Mouse (Mus musculus): Measurements from ENCODE around the gene Dynll2. TPM values are rescaled to one million over a fixed set of nuclear protein-coding genes. Genes with fewer than 3 reads are reported as not detected.

Gene Dynll2
- total RNA-seq, 1 experiment from 2014 or later = 36.5 TPM

DNA sequence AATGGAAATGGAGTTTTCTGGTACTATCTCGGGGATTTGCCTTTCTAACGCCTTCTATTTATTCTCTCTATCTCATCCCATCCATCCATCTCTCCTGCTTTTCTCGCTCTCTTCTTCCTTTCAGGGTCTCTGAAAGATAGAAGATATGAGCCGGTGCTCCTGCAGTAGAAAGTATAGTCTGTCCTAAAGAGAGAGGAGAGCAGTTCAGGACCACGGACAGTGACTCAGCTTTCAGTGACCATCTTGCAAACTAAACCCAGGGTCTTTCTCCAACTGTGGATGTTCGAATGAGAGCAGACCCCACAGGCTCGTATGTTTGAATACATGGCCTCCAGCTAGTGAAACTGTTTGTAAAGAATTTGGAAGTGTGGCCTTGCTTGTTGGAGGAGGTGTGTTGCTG is 30.3 kb downstream of the Dynll2 start:
- ATAC-seq (replicated peaks in 1 of 2; ENCODE audit: insufficient read depth in 1 of 2, low FRiP score in 2 of 2, low TSS enrichment in 1 of 2, low read depth in 1 of 2, poor library complexity in 2 of 2, severe bottlenecking in 2 of 2) = no peak

DNA sequence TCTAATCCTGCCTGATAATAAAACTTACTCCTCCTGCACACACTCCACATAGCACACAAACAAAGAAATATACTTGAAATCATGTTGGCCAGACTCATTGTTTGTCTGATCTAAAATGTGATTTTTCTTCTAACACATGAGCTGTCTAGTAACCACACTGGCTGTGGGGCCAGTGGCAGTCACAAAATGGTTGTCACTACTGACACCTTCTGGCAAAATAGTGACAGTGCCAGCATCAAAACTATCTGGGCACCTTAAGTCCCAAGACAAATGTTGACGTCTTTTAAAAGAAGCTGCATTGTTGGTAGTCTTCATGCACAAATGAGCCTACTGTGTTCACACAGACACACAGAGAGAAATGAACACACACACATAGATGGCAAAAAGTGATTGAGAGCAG is 32.2 kb downstream of the Dynll2 start:
- no peak; a peak in 1 of 4 replicates for ATAC-seq (replicated peaks in 1 of 2; ENCODE audit: insufficient read depth in 1 of 2, low FRiP score in 2 of 2, low TSS enrichment in 1 of 2, low read depth in 1 of 2, poor library complexity in 2 of 2, severe bottlenecking in 2 of 2)

DNA sequence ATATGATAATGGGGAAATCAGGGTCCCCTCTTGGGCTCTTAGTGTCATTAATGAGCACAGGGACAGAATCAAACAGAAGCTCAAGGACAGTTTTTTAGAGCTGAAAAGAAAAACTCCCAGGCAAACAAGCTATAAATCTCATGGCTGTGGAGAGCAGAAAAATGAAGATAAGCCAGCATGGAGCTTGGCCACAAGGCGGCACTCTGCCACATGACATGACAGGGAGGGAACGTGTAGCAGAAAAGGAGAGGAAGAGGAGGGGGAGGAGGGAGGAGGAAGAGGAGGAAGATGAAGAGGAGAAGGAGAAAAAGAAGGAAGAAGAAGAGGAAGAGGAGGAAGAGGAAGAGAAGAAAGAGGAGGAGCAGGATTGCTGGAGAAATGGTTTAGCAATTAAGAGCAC is 37.3 kb downstream of the Dynll2 start:
- ATAC-seq (replicated peaks in 1 of 2; ENCODE audit: insufficient read depth in 1 of 2, low FRiP score in 2 of 2, low TSS enrichment in 1 of 2, low read depth in 1 of 2, poor library complexity in 2 of 2, severe bottlenecking in 2 of 2) = no peak

DNA sequence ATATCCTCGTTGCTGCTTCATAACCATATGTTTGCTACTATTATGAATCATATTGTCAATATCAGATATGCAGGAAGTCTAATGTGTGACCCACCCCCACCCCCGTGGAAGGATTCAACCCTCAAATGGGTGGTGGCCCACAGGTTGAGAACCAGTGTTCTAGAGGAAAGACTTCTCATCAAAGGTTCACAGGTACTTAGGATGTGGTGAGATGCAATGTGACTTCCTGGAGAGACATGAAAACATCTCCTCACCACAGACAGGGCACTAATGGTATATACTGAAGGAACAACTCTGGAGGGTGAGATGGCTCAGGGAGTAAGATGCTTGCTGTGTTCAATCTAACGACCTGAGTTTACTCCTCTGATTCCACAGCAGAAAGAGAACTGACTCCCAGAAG is 51.9 kb downstream of the Dynll2 start:
- no peak for ATAC-seq (replicated peaks in 1 of 2; ENCODE audit: insufficient read depth in 1 of 2, low FRiP score in 2 of 2, low TSS enrichment in 1 of 2, low read depth in 1 of 2, poor library complexity in 2 of 2, severe bottlenecking in 2 of 2)

- ATAC-seq (replicated peaks in 1 of 2; ENCODE audit: insufficient read depth in 1 of 2, low FRiP score in 2 of 2, low TSS enrichment in 1 of 2, low read depth in 1 of 2, poor library complexity in 2 of 2, severe bottlenecking in 2 of 2) = no peak
These were observed 53.6 kb downstream of the Dynll2 start for GRCm38 (mm10) chr11:87933731-87934130.

DNA sequence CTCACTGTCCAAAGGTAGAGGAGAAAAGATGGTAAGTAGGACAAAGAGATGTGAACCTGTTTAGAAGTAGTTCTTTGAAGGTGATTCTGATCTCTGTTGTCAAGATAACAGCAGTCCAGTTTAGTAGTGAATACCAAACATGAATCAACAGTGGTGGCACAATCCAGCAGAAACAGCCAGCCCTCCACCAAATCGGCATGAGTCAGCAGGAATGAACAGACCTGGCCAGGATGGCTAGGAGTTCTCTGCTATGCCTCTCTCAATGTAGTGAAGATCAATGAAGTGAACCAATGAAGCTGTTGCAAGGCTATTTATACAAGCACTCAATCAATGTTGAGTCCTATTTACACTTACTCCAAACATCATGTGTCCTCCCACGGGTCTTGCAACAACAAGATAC is 57.0 kb downstream of the Dynll2 start:
- no peak for ATAC-seq (replicated peaks in 1 of 2; ENCODE audit: insufficient read depth in 1 of 2, low FRiP score in 2 of 2, low TSS enrichment in 1 of 2, low read depth in 1 of 2, poor library complexity in 2 of 2, severe bottlenecking in 2 of 2)

Other genes with a start within 250 kb of the Dynll2 start
- gene Supt4a, start 250.0 kb downstream of the Dynll2 start, total RNA-seq (2017) = 61.7 and 69.9 TPM in 2 replicates
- gene Tspoap1, start 227.0 kb downstream of the Dynll2 start, total RNA-seq (2017) = 6.8 and 7.7 TPM in 2 replicates
- 288 and 568 TPM in 2 replicates for gene Mpo, start 194.0 kb downstream of the Dynll2 start, total RNA-seq (2017)
- gene Lpo, start 159.2 kb downstream of the Dynll2 start, total RNA-seq (2017) = not detected in 2 replicates
- 4.6 and 7.1 TPM in 2 replicates for gene Mks1, start 134.3 kb downstream of the Dynll2 start, total RNA-seq (2017)
- 11.8 and 20.6 TPM in 2 replicates for gene Epx, start 112.0 kb downstream of the Dynll2 start, total RNA-seq (2017)
- gene Olfr462, start 95.3 kb downstream of the Dynll2 start, total RNA-seq (2017) = not detected in 2 replicates
- gene Olfr463, start 90.1 kb downstream of the Dynll2 start, total RNA-seq (2017) = not detected in 2 replicates
- gene Olfr464, start 66.6 kb downstream of the Dynll2 start, total RNA-seq (2017) = not detected in 2 replicates
- gene Srsf1, start 59.8 kb upstream of the Dynll2 start, total RNA-seq (2017) = 411 and 444 TPM in 2 replicates
- 56.8 and 61.4 TPM in 2 replicates for gene Vezf1, start 80.7 kb upstream of the Dynll2 start, total RNA-seq (2017)
- 7.4 and 9.5 TPM in 2 replicates for gene Cuedc1, start 110.5 kb upstream of the Dynll2 start, total RNA-seq (2017)
- 65.5 and 71.2 TPM in 2 replicates for gene Mrps23, start 216.9 kb upstream of the Dynll2 start, total RNA-seq (2017)

Measured in hematopoietic stem cell, adult 5-6 weeks (primary cell).